Mouse (Mus musculus) lung, adult 2 months (tissue): ENCODE results near the gene Tctex1d1.

ENCODE experiments used
- CTCF ChIP-seq: fragments of 200-500 bp; IDR thresholded peaks from 2 replicates; pipeline ENCODE4 v1.5.1; 2011; ENCODE audit warnings: mild to moderate bottlenecking, low read length, control low read depth; ENCODE audit not compliant: insufficient read depth
- POLR2A ChIP-seq: fragments of 200-500 bp; IDR thresholded peaks from 2 replicates; pipeline ENCODE4 v1.6.1; 2011; ENCODE audit warnings: low read depth, mild to moderate bottlenecking, control low read depth, low read length, borderline replicate concordance; ENCODE audit errors: extremely low read depth

GRCm38 (mm10) chr4:102967811-102968210 is 10.6 kb upstream of the Tctex1d1 start:
- TF ChIP-seq POLR2A (no peak), CTCF (no peak)
